In the genomic region with DNA sequence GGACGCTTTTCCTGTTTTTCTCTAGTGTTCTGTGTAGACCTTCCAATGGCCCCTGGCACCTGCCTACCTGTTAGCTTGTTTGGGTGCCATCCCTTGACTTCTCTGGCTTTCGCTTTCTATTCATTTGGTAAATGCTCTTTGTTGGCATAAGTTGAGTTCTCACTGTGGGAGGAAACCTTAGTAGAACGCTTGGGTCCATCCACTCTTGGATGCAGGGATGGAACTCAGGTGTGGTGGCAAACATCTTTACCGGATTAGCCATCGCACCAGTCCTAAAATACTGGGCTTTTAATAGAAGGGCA, we compare ENCODE assay signal across 8 mouse cellular contexts. TPM values are rescaled to one million over a fixed set of nuclear protein-coding genes. Genes with fewer than 3 reads are reported as not detected.
DNase-seq lines count a peak whose midpoint lies in the region; ATAC-seq and TF ChIP-seq lines count a peak whose summit lies in the region.

No protein-coding gene starts in this region.

- H3K4me3 ChIP-seq in kidney, adult 2 months (ENCODE audit: insufficient read depth, low read depth, low read length): peak overlapping the region; percentile 94
- H3K4me3 ChIP-seq in hindbrain, embryonic 13.5 days: peak overlapping the region; percentile 93
- H3K4me3 ChIP-seq in midbrain, embryonic 13.5 days (replicated peaks): peak overlapping the region; percentile 95

- 3% methylated on average over 5 of the region's 5 CpGs for WGBS in kidney, adult 2 months
- 5% methylated on average over 5 of the region's 5 CpGs for whole genome bisulfite sequencing in hindbrain, embryonic 13.5 days
- 6% methylated on average over 5 of the region's 5 CpGs for WGBS in midbrain, embryonic 13.5 days

- H3K9ac ChIP-seq in hindbrain, embryonic 13.5 days: peak overlapping the region; percentile 91
- peak overlapping the region; percentile 90 for H3K9ac ChIP-seq in midbrain, embryonic 13.5 days (replicated peaks)

- TF ChIP-seq CTCF in kidney, adult 2 months (conservative IDR thresholded peaks at IDR 0.05; ENCODE audit: insufficient read depth, insufficient read length, low read depth, low read length): no peak

- no peak for TF ChIP-seq POLR2A in kidney, adult 2 months (IDR thresholded peaks at IDR 0.05; ENCODE audit: low read depth, low read length)

- H3K27ac ChIP-seq in kidney, adult 2 months (ENCODE audit: insufficient read depth, low read depth, low read length): peak overlapping the region; percentile 21; the same call in 1 of the 2 replicates
- no peak overlapping the region for H3K27ac ChIP-seq in hindbrain, embryonic 13.5 days
- no peak overlapping the region for H3K27ac ChIP-seq in midbrain, embryonic 13.5 days

- no peaks in the 10 kb centered on the region for H3K9me3 ChIP-seq in hindbrain, embryonic 13.5 days
- H3K9me3 ChIP-seq in midbrain, embryonic 13.5 days: no peaks in the 10 kb centered on the region

- peak overlapping the region; percentile 91 for H3K4me2 ChIP-seq in hindbrain, embryonic 13.5 days
- peak overlapping the region; percentile 95 for H3K4me2 ChIP-seq in midbrain, embryonic 13.5 days (replicated peaks)

- peaks cover 8% of the 10 kb centered on the region; the same call in 1 of the 2 replicates for H3K4me1 ChIP-seq in kidney, adult 2 months (ENCODE audit: control insufficient read depth, insufficient read depth, low read length)
- H3K4me1 ChIP-seq in hindbrain, embryonic 13.5 days (replicated peaks): peaks cover 18% of the 10 kb centered on the region
- peaks cover 21% of the 10 kb centered on the region for H3K4me1 ChIP-seq in midbrain, embryonic 13.5 days (replicated peaks)

- DNase-seq in kidney, adult 2 months: no peak
- DNase-seq in kidney, adult 9 months: no peak
- DNase-seq in T-cell, adult 2 months (ENCODE audit: low spot score): peak; percentile 13
- no peak for DNase-seq in cerebellum, postnatal 4 days (ENCODE audit: low spot score in 2 of 2)
- no peak for DNase-seq in cerebellum, adult 9-11 months
- no peak for DNase-seq in spleen, postnatal 14 days (ENCODE audit: low spot score in 2 of 2)

- no peaks in the 10 kb centered on the region for H3K27me3 ChIP-seq in kidney, adult 2 months (replicated peaks; ENCODE audit: control insufficient read depth, insufficient read depth, low read length)
- no peaks in the 10 kb centered on the region for H3K27me3 ChIP-seq in hindbrain, embryonic 13.5 days
- no peaks in the 10 kb centered on the region for H3K27me3 ChIP-seq in midbrain, embryonic 13.5 days

- peaks cover 3% of the 10 kb centered on the region for H3K36me3 ChIP-seq in kidney, adult 2 months (ENCODE audit: control insufficient read depth, insufficient read depth, low read length)
- H3K36me3 ChIP-seq in hindbrain, embryonic 13.5 days: peaks cover 20% of the 10 kb centered on the region
- peaks cover 19% of the 10 kb centered on the region for H3K36me3 ChIP-seq in midbrain, embryonic 13.5 days

- ATAC-seq in hindbrain, embryonic 13.5 days (ENCODE audit: low FRiP score): no peak
- no peak for ATAC-seq in midbrain, embryonic 13.5 days

RNA-seq across cellular contexts. Expression of gene Med28, which starts 0.7 kb away (rescaled TPM):
- polyA plus RNA-seq in kidney, adult 2 months (2012; rRNA removed): 173 and 194 TPM in 2 replicates
- polyA plus RNA-seq in hindbrain, embryonic 13.5 days (2015; fragmentation: Nextera tagmentation; extraction: Ambion mirVana): 264 and 272 TPM in 2 replicates
- 293 and 294 TPM in 2 replicates for polyA plus RNA-seq in midbrain, embryonic 13.5 days (2015; fragmentation: Nextera tagmentation; extraction: Ambion mirVana)

RNA-seq across cellular contexts. Expression of gene Lap3, which starts 27.6 kb away (rescaled TPM):
- 93.2 and 96.5 TPM in 2 replicates for polyA plus RNA-seq in kidney, adult 2 months (2012; rRNA removed)
- polyA plus RNA-seq in hindbrain, embryonic 13.5 days (2015; fragmentation: Nextera tagmentation; extraction: Ambion mirVana): 31.5 and 35.1 TPM in 2 replicates
- polyA plus RNA-seq in midbrain, embryonic 13.5 days (2015; fragmentation: Nextera tagmentation; extraction: Ambion mirVana): 36.7 and 40.0 TPM in 2 replicates
